Mouse (Mus musculus) kidney, embryonic 14.5 days (tissue): ENCODE data around the gene Ctns. TPM values are rescaled to one million over a fixed set of nuclear protein-coding genes. Genes with fewer than 3 reads are reported as not detected.

ENCODE experiments used
- ATAC-seq: fragments of 200-750 bp; cut with Nextera tagmentation; 2 replicates; pipeline ENCODE4 v1.8.0; 2017; ENCODE audit warnings: moderate number of reproducible peaks, mild to moderate bottlenecking, moderate TSS enrichment, moderate library complexity; ENCODE audit not compliant: low FRiP score, low TSS enrichment
- H3K27ac ChIP-seq: fragments of 300-500 bp; sonication (generic); 2 replicates; pipeline ENCODE4 v1.5.1; 2014; ENCODE audit warnings: low read depth, mild to moderate bottlenecking, low read length, moderate library complexity, mixed read lengths
- H3K27me3 ChIP-seq: fragments of 300-500 bp; sonication (generic); 2 replicates; pipeline ENCODE4 v1.6.1; 2014; ENCODE audit warnings: mild to moderate bottlenecking, low read length; ENCODE audit not compliant: control insufficient read depth, insufficient read depth
- H3K36me3 ChIP-seq: fragments of 300-500 bp; sonication (generic); 2 replicates; pipeline ENCODE4 v1.6.1; 2014; ENCODE audit warnings: low read length, mixed read lengths; ENCODE audit not compliant: control insufficient read depth, insufficient read depth
- H3K4me1 ChIP-seq: fragments of 300-500 bp; sonication (generic); 2 replicates; pipeline ENCODE4 v1.6.1; 2014; ENCODE audit warnings: low read length, mixed read lengths; ENCODE audit not compliant: control insufficient read depth, insufficient read depth
- H3K4me2 ChIP-seq: fragments of 300-500 bp; sonication (generic); replicated peaks from 2 replicates; pipeline ENCODE4 v1.6.1; 2014; ENCODE audit warnings: low read depth, mild to moderate bottlenecking, low read length
- H3K4me3 ChIP-seq: fragments of 300-500 bp; sonication (generic); 2 replicates; pipeline ENCODE4 v1.5.1; 2014; ENCODE audit warnings: mild to moderate bottlenecking, low read length
- H3K9ac ChIP-seq: fragments of 300-500 bp; sonication (generic); 2 replicates; pipeline ENCODE4 v1.6.1; 2014; ENCODE audit warnings: low read depth, mild to moderate bottlenecking, low read length, moderate library complexity
- H3K9me3 ChIP-seq: fragments of 300-500 bp; sonication (generic); 2 replicates; pipeline ENCODE4 v1.6.1; 2016; ENCODE audit warnings: low read length; ENCODE audit not compliant: control insufficient read depth
- WGBS: fragments of 180-500 bp; shearing (Covaris S2); extraction: QIAGEN DNeasy Blood & Tissue Kit; methylation state at CpG from one replicate; pipeline ENCODE4 v1.1.7; 2014; 5-methylcytosine and 5-hydroxymethylcytosine counted together
- polyA plus RNA-seq: library from polyadenylated mRNA; unstranded; fragments of >200 nt; fragmentation: Nextera tagmentation; extraction: Ambion mirVana; gene quantifications from 2 replicates; pipeline ENCODE4 v1.2.1, GENCODE M21; 2014

Gene Ctns
- polyA plus RNA-seq, 1 experiment from 2014 or later, result 19.5 TPM

DNA sequence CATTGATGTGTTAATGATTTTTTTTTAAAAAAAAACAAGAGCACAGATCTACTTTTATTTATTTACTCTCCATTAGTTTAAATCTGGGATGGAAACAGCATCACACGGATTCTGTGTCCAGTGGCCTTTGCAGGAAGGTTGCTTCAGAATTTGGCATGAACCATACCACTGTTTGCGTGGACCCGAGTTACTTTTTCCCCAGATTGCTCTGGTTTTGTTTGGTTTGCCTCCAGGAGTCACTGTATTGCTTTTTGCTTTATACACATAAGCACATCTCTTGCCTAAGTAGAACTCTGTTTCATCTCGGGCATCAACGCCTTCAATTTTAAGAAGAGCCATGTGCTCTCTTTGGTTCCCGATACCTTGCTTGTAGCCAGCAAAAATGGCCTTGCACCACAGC lies 27.0 kb upstream of the Ctns start:
- H3K27me3 ChIP-seq, result no peaks in the 10 kb centered on the region
- no peak for ATAC-seq
- H3K9ac ChIP-seq, result no peak overlapping the region
- no peaks in the 10 kb centered on the region for H3K4me1 ChIP-seq
- no peak overlapping the region for H3K4me2 ChIP-seq
- H3K27ac ChIP-seq, result no peak overlapping the region
- H3K9me3 ChIP-seq, result no peaks in the 10 kb centered on the region
- H3K36me3 ChIP-seq, result no peaks in the 10 kb centered on the region
- 87% methylated on average over 6 of the region's 6 CpGs for WGBS
- H3K4me3 ChIP-seq, result no peak overlapping the region

DNA sequence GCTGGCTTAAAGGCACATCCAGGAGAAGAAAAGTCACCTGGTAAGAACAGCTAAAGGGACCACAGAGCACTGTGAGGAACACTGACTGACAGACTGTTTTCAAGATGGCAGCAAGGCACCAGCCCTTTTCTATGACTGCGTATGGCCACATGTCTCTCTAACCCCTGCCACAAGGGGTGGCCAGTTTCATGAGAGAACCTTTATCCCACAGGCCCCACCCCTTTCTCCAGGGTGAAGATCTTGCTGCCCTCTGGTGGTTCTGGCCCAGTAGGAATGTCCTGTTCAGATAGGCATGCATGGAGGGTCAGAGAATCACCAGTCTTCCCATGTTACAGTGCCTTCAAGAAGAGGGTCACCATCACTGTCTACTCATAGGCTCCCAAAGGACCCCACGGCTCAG lies 25.1 kb upstream of the Ctns start:
- H3K9me3 ChIP-seq, result no peaks in the 10 kb centered on the region
- H3K4me3 ChIP-seq, result no peak overlapping the region
- no peak for ATAC-seq
- H3K36me3 ChIP-seq, result no peaks in the 10 kb centered on the region
- H3K9ac ChIP-seq, result no peak overlapping the region
- H3K27ac ChIP-seq, result no peak overlapping the region
- no peaks in the 10 kb centered on the region for H3K27me3 ChIP-seq
- no peak overlapping the region for H3K4me2 ChIP-seq
- H3K4me1 ChIP-seq, result no peaks in the 10 kb centered on the region
- WGBS, result 72% methylated on average over 2 of the region's 2 CpGs

DNA sequence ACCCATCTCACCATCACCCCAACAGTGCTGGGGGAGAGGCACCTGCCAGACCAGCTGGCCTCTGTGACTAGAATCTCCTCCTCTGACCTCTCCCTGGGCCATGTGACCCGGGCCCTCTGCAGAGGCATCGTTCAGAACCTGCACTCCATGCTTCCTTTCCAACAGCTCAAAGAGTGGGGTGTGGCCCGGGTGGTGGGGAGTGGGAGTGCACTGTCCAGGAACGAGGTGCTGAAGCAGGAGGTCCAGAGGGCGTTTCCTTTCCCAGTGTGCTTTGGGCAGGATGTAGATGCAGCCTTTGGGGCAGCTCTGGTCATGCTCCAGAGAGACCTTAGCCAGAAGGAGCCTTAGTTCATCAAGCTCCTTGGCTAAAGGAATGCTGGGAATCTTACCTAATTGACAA lies 24.0 kb upstream of the Ctns start:
- Histone ChIP-seq H3K36me3 (no peaks in the 10 kb centered on the region), H3K4me2 (no peak overlapping the region), H3K27ac (no peak overlapping the region), H3K9ac (no peak overlapping the region), H3K9me3 (no peaks in the 10 kb centered on the region), H3K4me1 (no peaks in the 10 kb centered on the region), H3K4me3 (no peak overlapping the region), H3K27me3 (no peaks in the 10 kb centered on the region)
- ATAC-seq, result 0 out of 2 replicates have a peak, but pooled peaks have one; percentile 32
- 24% methylated on average over 5 of the region's 5 CpGs for whole genome bisulfite sequencing

DNA sequence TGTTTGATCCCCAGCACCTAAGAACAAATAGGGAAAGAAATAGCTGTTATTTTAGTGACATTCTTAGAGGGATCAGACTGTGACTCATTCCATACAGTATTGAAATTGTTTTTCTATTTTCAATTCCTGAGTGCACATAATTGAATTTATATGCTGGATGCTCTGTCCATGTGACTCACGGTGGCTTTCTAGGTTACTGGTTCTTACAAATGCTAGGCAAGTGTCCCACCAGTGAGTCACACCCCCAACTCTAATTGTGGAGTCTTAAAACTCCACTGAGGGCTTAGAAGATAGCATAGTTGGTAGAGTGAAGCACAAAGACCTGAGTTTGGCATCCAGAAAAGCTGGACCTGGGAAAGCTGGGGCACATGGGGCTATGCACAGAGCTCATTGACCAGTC lies 21.8 kb upstream of the Ctns start:
- Histone ChIP-seq H3K4me1 (no peaks in the 10 kb centered on the region), H3K9ac (no peak overlapping the region), H3K27ac (no peak overlapping the region), H3K4me3 (no peak overlapping the region), H3K27me3 (no peaks in the 10 kb centered on the region), H3K9me3 (no peaks in the 10 kb centered on the region), H3K36me3 (no peaks in the 10 kb centered on the region), H3K4me2 (no peak overlapping the region)
- no peak for ATAC-seq
- WGBS, result 83% methylated on average over 1 of the region's 1 CpGs

DNA sequence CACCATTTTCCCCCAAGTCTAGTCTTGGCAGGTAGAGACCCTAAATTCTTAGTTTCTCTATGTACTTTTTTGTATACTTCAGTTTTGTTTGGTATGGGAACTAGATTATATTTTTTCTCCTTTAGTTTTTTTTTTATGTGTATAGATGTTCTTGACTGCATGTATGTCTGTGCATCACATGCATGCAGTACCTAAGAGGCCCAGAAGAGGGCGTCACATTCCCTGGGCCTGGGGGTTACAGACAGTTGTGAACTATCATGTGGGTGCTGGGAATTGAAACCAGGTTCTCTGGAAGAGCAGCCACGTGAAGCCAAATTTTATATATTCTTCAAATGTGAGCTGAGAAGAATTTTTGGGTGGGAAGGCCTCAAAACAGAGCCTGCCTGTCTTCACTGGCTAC lies 20.8 kb upstream of the Ctns start:
- Histone ChIP-seq H3K9me3 (no peaks in the 10 kb centered on the region), H3K4me2 (no peak overlapping the region), H3K36me3 (no peaks in the 10 kb centered on the region), H3K9ac (no peak overlapping the region), H3K4me1 (no peaks in the 10 kb centered on the region), H3K4me3 (no peak overlapping the region), H3K27ac (no peak overlapping the region), H3K27me3 (no peaks in the 10 kb centered on the region)
- WGBS, result 61% methylated on average over 2 of the region's 2 CpGs
- no peak for ATAC-seq

DNA sequence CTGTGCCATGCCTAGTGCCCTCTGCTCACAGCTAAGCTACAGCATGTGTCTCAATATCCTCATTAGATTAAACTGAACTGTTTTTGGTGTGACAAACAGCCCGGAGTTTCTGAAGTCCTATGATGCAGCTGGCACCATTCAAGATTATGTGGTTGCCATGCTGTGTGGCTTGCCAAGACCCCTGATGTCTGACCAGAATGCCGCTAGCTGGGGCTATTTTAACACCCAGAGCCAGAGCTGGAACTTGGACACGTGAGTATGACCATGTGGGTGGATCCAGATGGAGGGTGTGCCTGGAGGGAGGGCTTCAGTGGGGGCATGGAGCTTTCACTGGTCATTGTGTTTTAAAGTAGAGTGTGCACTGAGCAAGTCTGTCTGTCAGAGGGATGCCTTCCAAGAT lies 15.1 kb upstream of the Ctns start:
- H3K4me1 ChIP-seq, result no peaks in the 10 kb centered on the region
- no peaks in the 10 kb centered on the region for H3K36me3 ChIP-seq
- 71% methylated on average over 3 of the region's 3 CpGs for WGBS
- no peaks in the 10 kb centered on the region for H3K9me3 ChIP-seq
- no peak overlapping the region for H3K27ac ChIP-seq
- H3K27me3 ChIP-seq, result no peaks in the 10 kb centered on the region
- no peak for ATAC-seq
- H3K4me2 ChIP-seq, result no peak overlapping the region
- H3K4me3 ChIP-seq, result no peak overlapping the region
- no peak overlapping the region for H3K9ac ChIP-seq

DNA sequence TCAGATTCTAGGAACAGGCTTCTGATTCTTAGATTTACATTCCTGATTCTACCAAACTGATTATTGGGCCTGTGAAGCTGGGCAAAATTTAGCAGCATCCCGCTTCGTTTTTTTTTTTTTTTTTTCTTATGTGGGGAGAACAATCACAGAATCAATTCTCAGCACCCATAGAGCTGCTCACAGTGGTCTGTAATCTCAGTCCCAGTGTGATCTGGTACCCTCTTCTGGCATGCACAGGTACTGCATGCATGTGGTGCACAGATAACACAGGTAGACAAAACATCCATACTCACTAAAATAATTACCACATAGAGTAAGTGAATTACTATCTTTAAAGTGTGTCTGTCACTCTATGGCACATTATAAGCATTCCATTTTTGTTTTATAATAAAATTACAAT lies 8.8 kb upstream of the Ctns start:
- H3K4me1 ChIP-seq, result no peaks in the 10 kb centered on the region
- H3K4me3 ChIP-seq, result no peak overlapping the region
- no peak overlapping the region for H3K27ac ChIP-seq
- H3K4me2 ChIP-seq, result no peak overlapping the region
- no peak for ATAC-seq
- H3K9me3 ChIP-seq, result no peaks in the 10 kb centered on the region
- no peak overlapping the region for H3K9ac ChIP-seq
- no peaks in the 10 kb centered on the region for H3K27me3 ChIP-seq
- H3K36me3 ChIP-seq, result no peaks in the 10 kb centered on the region
- WGBS, result 96% methylated on average over 2 of the region's 2 CpGs

DNA sequence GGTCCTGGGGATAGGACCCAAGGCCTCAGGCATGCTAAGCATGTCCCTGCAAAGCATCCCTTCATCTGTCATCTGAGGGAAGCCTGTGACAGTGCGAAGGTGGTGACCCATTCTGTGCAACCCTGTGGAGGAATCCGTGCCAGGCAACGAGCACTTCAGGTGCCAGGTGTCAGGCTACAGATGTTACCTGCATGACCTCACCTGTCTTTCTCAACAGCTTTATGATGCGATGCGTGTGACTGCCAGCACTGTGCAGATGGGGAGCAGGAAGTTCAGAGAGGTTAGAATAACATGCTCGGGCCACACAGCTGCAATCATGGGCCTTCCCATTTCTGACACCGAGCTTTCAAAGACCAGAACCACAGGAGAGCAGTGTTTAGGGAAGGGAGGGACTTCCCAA lies 6.4 kb upstream of the Ctns start:
- no peaks in the 10 kb centered on the region for H3K27me3 ChIP-seq
- no peak overlapping the region for H3K9ac ChIP-seq
- H3K4me1 ChIP-seq, result no peaks in the 10 kb centered on the region
- H3K27ac ChIP-seq, result no peak overlapping the region
- WGBS, result 19% methylated on average over 7 of the region's 7 CpGs
- H3K9me3 ChIP-seq, result no peaks in the 10 kb centered on the region
- no peak overlapping the region for H3K4me3 ChIP-seq
- ATAC-seq, result no peak
- no peaks in the 10 kb centered on the region for H3K36me3 ChIP-seq
- no peak overlapping the region for H3K4me2 ChIP-seq

DNA sequence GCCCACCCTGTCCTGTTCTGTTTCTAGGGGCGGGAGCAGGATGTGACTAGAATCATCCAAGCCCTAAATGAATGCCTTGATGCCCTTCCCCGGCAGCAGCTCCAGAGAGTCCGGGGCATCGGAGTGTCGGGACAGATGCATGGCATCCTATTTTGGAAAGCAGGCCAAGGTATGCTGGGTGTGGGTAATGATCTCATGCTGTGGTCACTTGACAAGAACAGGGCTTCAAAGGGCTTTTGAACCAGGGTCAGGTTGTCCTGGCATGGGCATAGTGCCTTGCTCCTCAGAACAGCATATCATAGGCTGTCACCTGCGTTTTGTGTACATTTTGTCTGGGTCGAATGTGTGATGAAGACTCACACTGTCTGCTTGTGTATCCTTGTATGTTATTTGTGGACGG lies 5.1 kb upstream of the Ctns start:
- WGBS, result 90% methylated on average over 8 of the region's 8 CpGs
- Histone ChIP-seq H3K36me3 (no peaks in the 10 kb centered on the region), H3K4me3 (no peak overlapping the region), H3K9me3 (no peaks in the 10 kb centered on the region), H3K27ac (no peak overlapping the region), H3K4me1 (no peaks in the 10 kb centered on the region), H3K4me2 (no peak overlapping the region), H3K27me3 (no peaks in the 10 kb centered on the region), H3K9ac (no peak overlapping the region)
- no peak for ATAC-seq

DNA sequence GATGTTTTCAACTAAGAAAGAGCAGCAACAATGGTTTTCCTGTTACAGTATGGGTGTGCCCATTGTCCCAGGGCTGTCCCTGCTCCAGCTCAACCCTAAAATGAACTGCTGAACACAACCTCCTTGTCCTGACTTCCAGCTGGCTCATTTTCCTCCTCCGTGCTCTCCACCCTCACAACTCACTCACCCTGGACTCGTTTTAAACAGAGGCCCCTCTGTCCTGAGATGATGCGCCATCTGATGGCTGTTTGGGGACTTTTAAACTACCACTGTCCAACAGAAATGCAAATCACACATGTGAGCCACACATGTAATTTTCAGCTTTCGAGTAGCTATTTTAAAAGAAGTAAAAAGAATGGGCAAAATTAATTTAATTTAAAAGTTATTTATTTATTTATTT lies 2.8 kb upstream of the Ctns start:
- H3K4me3 ChIP-seq, result no peak overlapping the region
- no peaks in the 10 kb centered on the region for H3K4me1 ChIP-seq
- no peaks in the 10 kb centered on the region for H3K27me3 ChIP-seq
- ATAC-seq, result no peak
- H3K27ac ChIP-seq, result no peak overlapping the region
- H3K9ac ChIP-seq, result no peak overlapping the region
- 35% methylated on average over 4 of the region's 4 CpGs for WGBS
- no peaks in the 10 kb centered on the region for H3K9me3 ChIP-seq
- H3K4me2 ChIP-seq, result no peak overlapping the region
- no peaks in the 10 kb centered on the region for H3K36me3 ChIP-seq
